Mouse (Mus musculus) kidney, postnatal 0 days (tissue): Measurements from ENCODE around the gene Fbxo11. TPM values are rescaled to one million over a fixed set of nuclear protein-coding genes. Genes with fewer than 3 reads are reported as not detected.

Experiments used
- ATAC-seq: fragments of 200-750 bp; cut with Nextera tagmentation; replicated peaks from 2 replicates; pipeline ENCODE4 v1.8.0; 2017; ENCODE audit warnings: low read depth, moderate number of reproducible peaks, moderate TSS enrichment, moderate library complexity; ENCODE audit not compliant: low FRiP score
- DNase-seq: peaks from one replicate; pipeline ENCODE4 v3.0.0-alpha.2; 2016; ENCODE audit warnings: low spot score
- H3K27ac ChIP-seq: fragments of 300-500 bp; sonication (generic); 2 replicates; pipeline ENCODE4 v1.5.1; 2014; ENCODE audit warnings: mild to moderate bottlenecking
- H3K27me3 ChIP-seq: fragments of 300-500 bp; sonication (generic); 2 replicates; pipeline ENCODE4 v1.6.1; 2014; ENCODE audit warnings: low read length, mixed read lengths; ENCODE audit not compliant: insufficient read depth
- H3K36me3 ChIP-seq: fragments of 300-500 bp; sonication (generic); 2 replicates; pipeline ENCODE4 v1.6.1; 2014; ENCODE audit warnings: low read length, mixed read lengths; ENCODE audit not compliant: insufficient read depth
- H3K4me1 ChIP-seq: fragments of 300-500 bp; sonication (generic); replicated peaks from 2 replicates; pipeline ENCODE4 v1.6.1; 2014; ENCODE audit warnings: antibody characterized with exemption, low read length, mixed read lengths; ENCODE audit not compliant: insufficient read depth
- H3K4me2 ChIP-seq: fragments of 300-500 bp; sonication (generic); 2 replicates; pipeline ENCODE4 v1.6.1; 2014; ENCODE audit warnings: mild to moderate bottlenecking, low read length, moderate library complexity, mixed read lengths
- H3K4me3 ChIP-seq: fragments of 300-500 bp; sonication (generic); replicated peaks from 2 replicates; pipeline ENCODE4 v1.5.1; 2014; ENCODE audit warnings: low read depth, low read length
- H3K9ac ChIP-seq: fragments of 300-500 bp; sonication (generic); 2 replicates; pipeline ENCODE4 v1.6.1; 2014; ENCODE audit warnings: low read depth, low read length
- H3K9me3 ChIP-seq: fragments of 300-500 bp; sonication (generic); replicated peaks from 2 replicates; pipeline ENCODE4 v1.6.1; 2016; ENCODE audit warnings: low read length, inconsistent platforms, mixed read lengths
- CTCF ChIP-seq: IDR thresholded peaks from 2 replicates; pipeline ENCODE4 v1.5.1; 2016; ENCODE audit warnings: antibody characterized with exemption, low read depth, mild to moderate bottlenecking, moderate library complexity
- WGBS: fragments of 180-500 bp; shearing (Covaris S2); extraction: QIAGEN DNeasy Blood & Tissue Kit; methylation state at CpG from one replicate; pipeline ENCODE4 v1.1.7; 2014; 5-methylcytosine and 5-hydroxymethylcytosine counted together
- polyA plus RNA-seq: library from polyadenylated mRNA; unstranded; fragments of >200 nt; fragmentation: Nextera tagmentation; extraction: Ambion mirVana; gene quantifications from 2 replicates; pipeline ENCODE4 v1.2.1, GENCODE M21; 2015

Fbxo11 gene
- polyA plus RNA-seq, 1 experiment from 2014 or later = 16.2 TPM

- H3K4me3 ChIP-seq = no peak overlapping the region
- no peaks in the 10 kb centered on the region for H3K36me3 ChIP-seq
- no peaks in the 10 kb centered on the region for H3K9me3 ChIP-seq
- no peak overlapping the region for H3K9ac ChIP-seq
- H3K4me1 ChIP-seq = no peaks in the 10 kb centered on the region
- peak; percentile 81 for DNase-seq
- ATAC-seq = 0 out of 2 replicates have a peak, but pooled peaks have one; percentile 36
- peak; percentile 96 for TF ChIP-seq CTCF
- no peak overlapping the region for H3K27ac ChIP-seq
- H3K27me3 ChIP-seq = no peaks in the 10 kb centered on the region
- WGBS = 41% methylated on average over 16 of the region's 16 CpGs
- no peak overlapping the region for H3K4me2 ChIP-seq
Measured at GRCm38 (mm10) chr17:87948965-87949584, 116.0 kb downstream of the Fbxo11 start.

Other genes starting within 250 kb of the Fbxo11 start
- not detected in 2 replicates for gene Rpl36-ps4, start 144.3 kb downstream of the Fbxo11 start, polyA plus RNA-seq
- gene Msh6, start 90.2 kb downstream of the Fbxo11 start, polyA plus RNA-seq = 28.6 and 32.0 TPM in 2 replicates